Mouse (Mus musculus): ENCODE measurements at regions not wholly inside any gene's neighbourhood (a gene's known extent, or its start where the extent isn't known, plus 50 kb on each side); places are given as distances from the start of the nearest gene placed in this dataset.

DNA sequence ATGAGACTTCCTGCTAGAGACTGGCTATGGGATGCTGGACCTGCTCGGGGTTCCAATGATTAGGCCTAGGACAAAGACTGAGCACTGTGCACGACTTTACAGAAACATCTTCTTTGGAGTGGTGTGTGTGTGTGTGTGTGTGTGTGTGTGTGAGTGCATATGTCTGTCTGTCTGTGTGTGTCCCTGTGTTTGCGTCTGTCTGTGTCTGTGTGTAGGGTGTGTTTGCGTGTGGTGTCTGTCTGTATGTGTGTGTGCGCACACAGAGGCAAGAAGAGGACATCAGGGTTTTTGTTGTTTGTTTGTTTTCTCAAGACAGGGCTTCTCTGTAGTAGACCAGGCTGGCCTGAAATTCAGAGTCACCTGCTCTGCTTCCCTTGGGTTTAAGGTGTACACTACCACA lies 51.9 kb upstream of the Slco4a1 start:
- no peak for ATAC-seq (replicated peaks; ENCODE audit: low FRiP score, low TSS enrichment, low read depth)
- Histone ChIP-seq H3K4me2 (ENCODE audit: low read length) (no peak overlapping the region), H3K9ac (ENCODE audit: low read length) (no peak overlapping the region), H3K4me1 (replicated peaks; ENCODE audit: control insufficient read depth, insufficient read depth, low read length) (no peaks in the 10 kb centered on the region), H3K9me3 (ENCODE audit: control insufficient read depth, low read length) (no peaks in the 10 kb centered on the region), H3K27ac (ENCODE audit: low read depth) (no peak overlapping the region), H3K36me3 (ENCODE audit: control insufficient read depth, insufficient read depth, low read length) (no peaks in the 10 kb centered on the region), H3K27me3 (replicated peaks; ENCODE audit: control insufficient read depth, insufficient read depth, low read length) (no peaks in the 10 kb centered on the region), H3K4me3 (ENCODE audit: low read depth, low read length) (no peak overlapping the region)
- 85% methylated on average over 5 of the region's 5 CpGs for WGBS
- DNase-seq (ENCODE audit: low spot score), result no peak

GRCm38 (mm10) chr2:180403621-180404020 lies 52.4 kb upstream of the Slco4a1 start:
- WGBS, result 65% methylated on average over 8 of the region's 8 CpGs
- Histone ChIP-seq H3K9me3 (ENCODE audit: control insufficient read depth, low read length) (no peaks in the 10 kb centered on the region), H3K36me3 (ENCODE audit: control insufficient read depth, insufficient read depth, low read length) (no peaks in the 10 kb centered on the region), H3K4me2 (ENCODE audit: low read length) (no peak overlapping the region), H3K9ac (ENCODE audit: low read length) (no peak overlapping the region), H3K4me1 (replicated peaks; ENCODE audit: control insufficient read depth, insufficient read depth, low read length) (no peaks in the 10 kb centered on the region), H3K27ac (ENCODE audit: low read depth) (no peak overlapping the region), H3K4me3 (ENCODE audit: low read depth, low read length) (no peak overlapping the region), H3K27me3 (replicated peaks; ENCODE audit: control insufficient read depth, insufficient read depth, low read length) (no peaks in the 10 kb centered on the region)
- no peak for DNase-seq (ENCODE audit: low spot score)
- no peak for ATAC-seq (replicated peaks; ENCODE audit: low FRiP score, low TSS enrichment, low read depth)

DNA sequence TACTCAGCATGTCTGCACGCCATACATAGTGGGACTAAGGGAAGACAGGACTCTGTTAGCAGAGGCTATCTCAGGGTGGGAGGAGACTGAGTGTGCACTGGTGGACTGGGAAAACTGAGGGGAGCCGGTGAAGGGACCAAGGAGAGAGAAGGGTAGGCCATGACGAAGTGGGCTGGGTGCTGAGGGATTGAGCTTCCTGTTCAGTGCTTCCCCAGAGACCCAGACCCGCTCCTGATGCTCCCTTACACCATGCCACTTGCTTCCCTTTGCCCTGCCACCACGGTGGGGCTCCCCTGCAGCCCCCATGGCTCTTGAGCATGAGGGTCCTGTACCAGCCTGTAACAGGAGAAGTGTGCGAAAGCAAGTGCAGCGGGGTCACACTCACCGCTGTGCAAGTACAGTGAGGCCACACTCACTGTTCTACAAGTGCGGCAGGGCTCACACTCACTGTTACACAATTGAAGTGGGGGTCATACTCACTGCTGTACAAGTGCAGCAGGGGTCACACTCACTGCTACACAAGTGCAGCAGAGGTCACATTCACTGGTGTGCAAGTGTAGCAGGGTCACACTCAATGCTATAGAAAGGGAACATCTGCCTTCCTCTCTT lies 53.1 kb upstream of the Slco4a1 start:
- Histone ChIP-seq H3K27me3 (replicated peaks; ENCODE audit: control insufficient read depth, insufficient read depth, low read length) (no peaks in the 10 kb centered on the region), H3K4me2 (ENCODE audit: low read length) (no peak overlapping the region), H3K9ac (ENCODE audit: low read length) (no peak overlapping the region), H3K36me3 (ENCODE audit: control insufficient read depth, insufficient read depth, low read length) (no peaks in the 10 kb centered on the region), H3K4me1 (replicated peaks; ENCODE audit: control insufficient read depth, insufficient read depth, low read length) (no peaks in the 10 kb centered on the region), H3K27ac (ENCODE audit: low read depth) (no peak overlapping the region), H3K9me3 (ENCODE audit: control insufficient read depth, low read length) (no peaks in the 10 kb centered on the region), H3K4me3 (ENCODE audit: low read depth, low read length) (no peak overlapping the region)
- ATAC-seq (replicated peaks; ENCODE audit: low FRiP score, low TSS enrichment, low read depth), result no peak
- DNase-seq (ENCODE audit: low spot score), result no peak
- WGBS, result 76% methylated on average over 9 of the region's 9 CpGs

DNA sequence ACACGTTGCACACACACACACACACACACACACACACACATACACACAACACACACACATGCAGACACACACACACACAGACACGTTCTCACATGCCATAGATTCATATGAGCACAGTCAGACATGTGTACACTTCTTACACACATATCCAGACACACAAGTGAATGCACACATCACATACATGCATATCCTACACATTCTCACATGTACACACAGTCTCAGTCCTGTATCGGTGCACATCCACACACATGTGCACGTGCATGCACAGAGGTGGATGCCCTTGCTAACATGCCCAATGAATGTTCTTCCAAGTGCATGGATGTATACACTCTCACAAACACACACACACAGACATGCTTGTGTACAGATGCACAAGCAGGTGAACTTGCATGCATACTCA lies 53.6 kb upstream of the Slco4a1 start:
- no peak overlapping the region for H3K27ac ChIP-seq (ENCODE audit: low read depth)
- H3K36me3 ChIP-seq (ENCODE audit: control insufficient read depth, insufficient read depth, low read length), result no peaks in the 10 kb centered on the region
- H3K9ac ChIP-seq (ENCODE audit: low read length), result no peak overlapping the region
- no peaks in the 10 kb centered on the region for H3K9me3 ChIP-seq (ENCODE audit: control insufficient read depth, low read length)
- H3K4me2 ChIP-seq (ENCODE audit: low read length), result no peak overlapping the region
- ATAC-seq (replicated peaks; ENCODE audit: low FRiP score, low TSS enrichment, low read depth) (no peak), DNase-seq (ENCODE audit: low spot score) (no peak)
- no peak overlapping the region for H3K4me3 ChIP-seq (ENCODE audit: low read depth, low read length)
- 83% methylated on average over 4 of the region's 4 CpGs for WGBS
- H3K27me3 ChIP-seq (replicated peaks; ENCODE audit: control insufficient read depth, insufficient read depth, low read length), result no peaks in the 10 kb centered on the region
- H3K4me1 ChIP-seq (replicated peaks; ENCODE audit: control insufficient read depth, insufficient read depth, low read length), result no peaks in the 10 kb centered on the region

DNA sequence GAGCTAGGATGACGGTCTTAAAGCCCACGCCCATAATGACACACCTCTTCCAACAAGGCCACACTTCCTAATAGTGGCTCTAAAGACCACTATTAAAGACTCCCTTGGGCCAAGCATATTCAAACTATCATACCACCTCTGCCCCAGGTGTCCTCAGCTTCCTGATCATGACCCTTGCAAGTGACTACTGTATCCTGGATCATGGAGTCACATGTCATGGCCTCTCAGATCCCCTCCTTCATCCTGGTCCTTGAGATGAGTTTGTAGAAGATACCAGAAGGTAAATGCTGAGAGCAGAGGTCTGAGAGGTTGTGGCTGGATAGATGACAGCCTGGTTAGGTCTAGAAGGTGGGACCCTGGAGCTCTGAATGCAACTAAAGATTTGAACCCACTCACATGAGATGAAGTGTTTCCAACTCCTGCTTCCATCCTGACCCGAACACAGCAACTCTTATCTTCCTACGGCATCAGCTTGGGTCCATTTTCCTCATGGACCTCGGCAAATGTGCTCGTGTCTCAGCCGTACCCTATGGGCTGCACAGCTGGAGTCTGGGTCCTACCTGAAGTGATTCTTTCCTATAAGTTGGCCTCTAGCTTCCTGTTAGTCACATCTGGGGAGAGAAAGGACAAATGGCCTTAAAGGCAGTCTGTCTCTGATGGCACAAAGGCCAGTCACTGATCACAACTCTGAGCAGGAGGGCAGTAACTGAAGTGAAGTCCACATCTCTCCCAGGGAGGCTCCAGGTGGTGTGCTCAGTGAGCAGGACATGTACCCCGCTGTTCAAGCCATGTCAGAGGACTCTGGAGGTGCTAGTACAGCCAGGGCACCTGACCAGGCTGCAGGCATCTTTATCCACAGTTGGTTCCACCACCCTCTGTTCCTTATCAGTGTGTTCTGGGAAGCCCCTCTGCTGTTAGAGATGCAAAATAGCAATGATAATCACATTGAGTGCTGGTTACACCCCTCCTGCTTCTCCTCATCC lies 54.3 kb upstream of the Slco4a1 start:
- H3K4me1 ChIP-seq (replicated peaks; ENCODE audit: control insufficient read depth, insufficient read depth, low read length), result no peaks in the 10 kb centered on the region
- H3K9me3 ChIP-seq (ENCODE audit: control insufficient read depth, low read length), result no peaks in the 10 kb centered on the region
- ATAC-seq (replicated peaks; ENCODE audit: low FRiP score, low TSS enrichment, low read depth) (no peak), DNase-seq (ENCODE audit: low spot score) (no peak)
- no peak overlapping the region for H3K4me3 ChIP-seq (ENCODE audit: low read depth, low read length)
- WGBS, result 81% methylated on average over 8 of the region's 8 CpGs
- H3K36me3 ChIP-seq (ENCODE audit: control insufficient read depth, insufficient read depth, low read length), result no peaks in the 10 kb centered on the region
- H3K27me3 ChIP-seq (replicated peaks; ENCODE audit: control insufficient read depth, insufficient read depth, low read length), result no peaks in the 10 kb centered on the region
- H3K4me2 ChIP-seq (ENCODE audit: low read length), result no peak overlapping the region
- H3K27ac ChIP-seq (ENCODE audit: low read depth), result no peak overlapping the region
- no peak overlapping the region for H3K9ac ChIP-seq (ENCODE audit: low read length)

DNA sequence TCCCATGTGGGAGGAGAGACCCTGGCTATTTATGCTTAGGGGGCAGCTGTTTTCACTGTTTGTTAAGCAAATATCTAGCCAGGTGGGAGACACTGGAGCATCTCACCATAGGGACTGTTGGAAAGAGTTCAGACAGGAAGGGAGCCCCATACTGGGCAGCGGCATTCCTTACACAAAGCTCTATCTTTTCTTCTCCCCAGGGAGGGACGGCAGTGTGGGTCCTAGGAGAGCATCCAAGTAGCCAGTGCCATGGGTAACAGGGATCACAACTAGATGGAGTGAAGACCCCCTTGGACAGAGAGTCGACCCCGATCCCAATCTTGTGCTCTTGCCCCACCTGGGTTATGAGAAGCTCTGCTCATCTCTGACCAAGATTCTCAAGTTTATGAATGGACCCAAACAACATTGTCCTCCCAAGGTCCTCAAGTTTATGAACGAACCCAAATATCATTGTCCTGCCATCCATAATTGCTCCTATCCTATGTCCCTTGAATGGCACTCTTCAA lies 55.5 kb upstream of the Slco4a1 start:
- H3K4me1 ChIP-seq (replicated peaks; ENCODE audit: control insufficient read depth, insufficient read depth, low read length), result no peaks in the 10 kb centered on the region
- no peak overlapping the region for H3K27ac ChIP-seq (ENCODE audit: low read depth)
- H3K4me2 ChIP-seq (ENCODE audit: low read length), result no peak overlapping the region
- H3K36me3 ChIP-seq (ENCODE audit: control insufficient read depth, insufficient read depth, low read length), result no peaks in the 10 kb centered on the region
- 96% methylated on average over 5 of the region's 5 CpGs for WGBS
- no peak overlapping the region for H3K4me3 ChIP-seq (ENCODE audit: low read depth, low read length)
- ATAC-seq (replicated peaks; ENCODE audit: low FRiP score, low TSS enrichment, low read depth) (no peak), DNase-seq (ENCODE audit: low spot score) (no peak)
- no peak overlapping the region for H3K9ac ChIP-seq (ENCODE audit: low read length)
- no peaks in the 10 kb centered on the region for H3K27me3 ChIP-seq (replicated peaks; ENCODE audit: control insufficient read depth, insufficient read depth, low read length)
- no peaks in the 10 kb centered on the region for H3K9me3 ChIP-seq (ENCODE audit: control insufficient read depth, low read length)

DNA sequence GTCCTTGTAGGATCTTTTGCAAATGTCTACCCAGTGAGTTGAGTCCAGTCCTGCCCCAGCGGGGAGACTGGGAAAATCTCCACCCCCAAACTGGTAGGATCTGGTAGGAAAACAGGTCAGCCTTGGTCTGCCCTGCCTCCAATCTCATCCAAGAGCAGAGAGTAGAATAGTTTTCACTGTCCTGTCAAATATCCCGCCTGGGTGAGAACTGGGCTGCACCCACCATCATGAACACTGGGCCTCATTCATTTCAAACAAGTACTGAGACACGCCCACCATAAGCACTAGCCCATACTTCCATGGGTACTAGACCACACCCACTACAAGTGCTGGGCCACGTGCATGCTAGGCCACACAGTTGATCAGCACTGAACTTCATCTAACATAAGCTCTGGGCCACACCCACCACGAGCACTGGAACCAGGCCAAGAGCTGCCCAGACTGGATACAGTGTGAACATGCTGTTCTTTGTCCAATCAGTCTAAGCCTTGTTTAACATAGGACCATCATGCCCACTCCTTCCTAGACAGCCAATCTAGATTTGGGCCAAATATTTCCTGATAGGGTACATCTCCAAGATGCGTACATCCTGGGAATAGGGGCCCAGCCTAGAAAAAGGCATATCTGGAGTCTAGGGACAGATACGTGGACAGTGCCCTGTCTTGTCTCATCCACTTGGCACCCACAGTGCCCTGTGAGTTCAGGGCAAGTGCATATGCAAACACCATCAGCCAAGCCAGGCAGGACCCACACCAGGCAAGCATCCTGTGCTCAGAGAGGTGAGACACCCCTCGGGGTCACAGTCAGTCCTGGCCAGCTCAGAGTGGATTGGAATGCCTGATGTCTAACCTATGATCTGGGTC lies 56.2 kb upstream of the Slco4a1 start:
- no peaks in the 10 kb centered on the region for H3K36me3 ChIP-seq (ENCODE audit: control insufficient read depth, insufficient read depth, low read length)
- no peak overlapping the region for H3K27ac ChIP-seq (ENCODE audit: low read depth)
- peak; percentile 68; the same call in 1 of the 2 replicates for ATAC-seq (replicated peaks; ENCODE audit: low FRiP score, low TSS enrichment, low read depth)
- no peaks in the 10 kb centered on the region for H3K9me3 ChIP-seq (ENCODE audit: control insufficient read depth, low read length)
- no peaks in the 10 kb centered on the region for H3K27me3 ChIP-seq (replicated peaks; ENCODE audit: control insufficient read depth, insufficient read depth, low read length)
- no peak overlapping the region for H3K9ac ChIP-seq (ENCODE audit: low read length)
- WGBS, result 68% methylated on average over 8 of the region's 8 CpGs
- no peak for DNase-seq (ENCODE audit: low spot score)
- no peak overlapping the region for H3K4me3 ChIP-seq (ENCODE audit: low read depth, low read length)
- H3K4me1 ChIP-seq (replicated peaks; ENCODE audit: control insufficient read depth, insufficient read depth, low read length), result no peaks in the 10 kb centered on the region
- H3K4me2 ChIP-seq (ENCODE audit: low read length), result no peak overlapping the region

- H3K4me1 ChIP-seq (replicated peaks; ENCODE audit: control insufficient read depth, insufficient read depth, low read length), result no peaks in the 10 kb centered on the region
- DNase-seq (ENCODE audit: low spot score) (no peak), ATAC-seq (replicated peaks; ENCODE audit: low FRiP score, low TSS enrichment, low read depth) (no peak)
- no peak overlapping the region for H3K27ac ChIP-seq (ENCODE audit: low read depth)
- H3K9ac ChIP-seq (ENCODE audit: low read length), result no peak overlapping the region
- no peaks in the 10 kb centered on the region for H3K9me3 ChIP-seq (ENCODE audit: control insufficient read depth, low read length)
- 78% methylated on average over 6 of the region's 6 CpGs for WGBS
- H3K4me3 ChIP-seq (ENCODE audit: low read depth, low read length), result no peak overlapping the region
- H3K4me2 ChIP-seq (ENCODE audit: low read length), result no peak overlapping the region
- H3K27me3 ChIP-seq (replicated peaks; ENCODE audit: control insufficient read depth, insufficient read depth, low read length), result no peaks in the 10 kb centered on the region
- no peaks in the 10 kb centered on the region for H3K36me3 ChIP-seq (ENCODE audit: control insufficient read depth, insufficient read depth, low read length)
These were observed 57.1 kb upstream of the Slco4a1 start for GRCm38 (mm10) chr2:180398851-180399447.
